Mouse (Mus musculus): ENCODE measurements around the gene Rab30.

DNA sequence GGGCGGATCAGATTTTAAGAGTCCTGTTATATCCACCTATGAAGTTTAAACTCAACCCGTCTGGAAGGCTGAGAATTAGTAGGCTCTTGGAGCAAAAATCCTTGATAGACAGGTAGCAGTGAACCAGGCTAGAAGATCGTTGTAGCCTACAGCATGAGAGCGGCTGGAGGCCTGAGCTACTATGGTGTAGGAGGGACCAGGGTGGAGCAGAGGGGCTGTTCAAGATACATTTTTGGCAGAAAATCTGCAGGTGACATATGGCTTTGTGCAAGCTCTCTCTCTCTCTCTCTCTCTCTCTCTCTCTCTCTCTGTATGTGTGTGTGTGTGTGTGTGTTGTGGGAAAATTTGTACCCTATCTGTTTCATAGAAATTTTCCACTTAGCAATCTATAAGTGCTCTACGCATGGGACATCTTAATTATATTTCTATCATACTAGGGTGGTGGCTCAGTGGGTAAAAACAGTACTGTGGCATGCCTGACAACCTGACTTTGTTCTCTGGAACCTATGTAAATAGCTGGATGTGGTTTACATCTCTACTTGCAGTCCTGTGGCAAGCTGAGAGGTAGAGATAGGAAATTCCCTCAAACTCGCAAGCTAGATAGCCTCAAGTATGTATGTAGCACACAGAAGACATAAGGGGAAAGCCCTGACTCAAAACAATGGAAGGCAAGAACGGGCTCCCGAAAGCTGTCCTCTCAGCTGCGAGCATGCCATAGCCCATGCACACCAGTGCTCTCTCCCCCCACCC lies 63.7 kb downstream of the Rab30 start:
- TF ChIP-seq CTCF (IDR thresholded peaks at IDR 0.05; ENCODE audit: extremely low read depth, insufficient read depth, low read length) (no peak), POLR2A (IDR thresholded peaks at IDR 0.05; ENCODE audit: extremely low read depth, insufficient read depth, low read length) (no peak)
